Mouse (Mus musculus) intestine, embryonic 16.5 days (tissue): ENCODE results near the gene Igsf9b. TPM values are rescaled to one million over a fixed set of nuclear protein-coding genes. Genes with fewer than 3 reads are reported as not detected.

Experiments used
- polyA plus RNA-seq: library from polyadenylated mRNA; unstranded; fragments of >200 nt; fragmentation: Nextera tagmentation; extraction: Ambion mirVana; gene quantifications from 2 replicates; pipeline ENCODE4 v1.2.1, GENCODE M21; 2015

Igsf9b gene
- polyA plus RNA-seq, 1 experiment from 2014 or later, result 4.2 TPM

Other genes starting within 250 kb of the Igsf9b start
- gene Jam3, start 143.8 kb upstream of the Igsf9b start, polyA plus RNA-seq, result 36.5 and 41.4 TPM in 2 replicates
- gene Spata19, start 97.6 kb downstream of the Igsf9b start, polyA plus RNA-seq, result not detected in 2 replicates